Mouse (Mus musculus) CH12.LX (cell line): ENCODE measurements at regions not wholly inside any gene's neighbourhood (a gene's known extent, or its start where the extent isn't known, plus 50 kb on each side); places are given as distances from the start of the nearest gene placed in this dataset.

Source experiments
- DNase-seq: peaks from one replicate; pipeline ENCODE4 v3.0.0-alpha.2; 2013; ENCODE audit errors: extremely low read depth
- H3K27ac ChIP-seq: 2 replicates; pipeline ENCODE4 v1.5.1; 2012; ENCODE audit warnings: low read depth, mild to moderate bottlenecking, control low read depth, moderate library complexity; ENCODE audit not compliant: insufficient read depth
- H3K27me3 ChIP-seq: replicated peaks from 2 replicates; pipeline ENCODE3; 2012; ENCODE audit warnings: inconsistent platforms
- H3K36me3 ChIP-seq, 2 experiments: replicated peaks in 1 of 2; 2 replicates each; pipeline versions ENCODE3 to v1.6.1; 2012; ENCODE audit warnings: inconsistent platforms in 1 of 2, low read length in 1 of 2, mild to moderate bottlenecking in 1 of 2, mixed read lengths in 1 of 2, moderate library complexity in 1 of 2; ENCODE audit not compliant: control insufficient read depth in 1 of 2, insufficient read depth in 1 of 2
- H3K4me1 ChIP-seq, 2 experiments: 2 replicates each; pipeline ENCODE4 v1.6.1; 2012; ENCODE audit warnings: inconsistent platforms in 1 of 2, moderate library complexity in 1 of 2; ENCODE audit not compliant: insufficient read depth in 2 of 2, control insufficient read depth in 1 of 2
- H3K4me2 ChIP-seq: 2 replicates; pipeline ENCODE4 v1.6.1; 2012; ENCODE audit warnings: low read depth, mild to moderate bottlenecking, control low read depth; ENCODE audit not compliant: poor library complexity, insufficient read depth, severe bottlenecking
- H3K4me3 ChIP-seq, 3 experiments: fragments of 150-350 bp in 1 of 3; sonication (generic) in 1 of 3; replicated peaks in 1 of 3; 2 replicates each; pipeline versions ENCODE3 to v1.5.1; 2011 to 2012; ENCODE audit warnings: low read depth in 2 of 3, low read length in 2 of 3, mild to moderate bottlenecking in 2 of 3, moderate library complexity in 2 of 3, control low read depth in 1 of 3, improper control_type of control experiment in 1 of 3, inconsistent platforms in 1 of 3, mixed read lengths in 1 of 3; ENCODE audit not compliant: poor library complexity in 1 of 3
- H3K79me2 ChIP-seq: replicated peaks from 2 replicates; pipeline ENCODE4 v1.6.1; 2012; ENCODE audit warnings: mild to moderate bottlenecking, moderate library complexity; ENCODE audit not compliant: control insufficient read depth, poor library complexity, insufficient read depth, severe bottlenecking; ENCODE audit errors: extremely low read depth
- H3K9ac ChIP-seq: 2 replicates; pipeline ENCODE4 v1.6.1; 2012; ENCODE audit warnings: low read depth, mild to moderate bottlenecking, control low read depth, moderate library complexity; ENCODE audit not compliant: insufficient read depth
- H3K9me3 ChIP-seq: replicated peaks from 2 replicates; pipeline ENCODE3; 2012; ENCODE audit warnings: low read length, inconsistent platforms, mixed read lengths
- E2F4 ChIP-seq: IDR thresholded peaks from 2 replicates; pipeline ENCODE4 v1.6.1; 2011; ENCODE audit warnings: low read depth, low read length, improper control_type of control experiment; ENCODE audit not compliant: insufficient replicate concordance
- EP300 ChIP-seq: IDR thresholded peaks from 2 replicates; pipeline ENCODE4 v1.6.1; 2011; ENCODE audit warnings: low read length, improper control_type of control experiment
- GABPA ChIP-seq: IDR thresholded peaks from 2 replicates; pipeline ENCODE4 v1.6.1; 2012; ENCODE audit warnings: low read depth, low read length, improper control_type of control experiment, inconsistent platforms; ENCODE audit not compliant: insufficient replicate concordance
- IRF4 ChIP-seq: IDR thresholded peaks from 2 replicates; pipeline ENCODE4 v1.6.1; 2014; ENCODE audit warnings: low read depth, mild to moderate bottlenecking, inconsistent platforms, low read length, improper control_type of control experiment
- JUND ChIP-seq: conservative IDR thresholded peaks from 2 replicates; pipeline ENCODE4 v1.6.1; 2011; ENCODE audit warnings: low read depth, low read length, improper control_type of control experiment
- MAX ChIP-seq: IDR thresholded peaks from 2 replicates; pipeline ENCODE4 v1.6.1; 2011; ENCODE audit warnings: low read length, improper control_type of control experiment
- MAZ ChIP-seq: IDR thresholded peaks from 2 replicates; pipeline ENCODE4 v1.6.1; 2012; ENCODE audit warnings: low read depth, mild to moderate bottlenecking, inconsistent platforms, low read length, improper control_type of control experiment, moderate library complexity
- MEF2A ChIP-seq: IDR thresholded peaks from 2 replicates; pipeline ENCODE4 v1.6.1; 2014; ENCODE audit warnings: low read depth, mild to moderate bottlenecking, inconsistent platforms, low read length, improper control_type of control experiment, borderline replicate concordance
- NELFE ChIP-seq: IDR thresholded peaks from 2 replicates; pipeline ENCODE4 v1.6.1; 2011; ENCODE audit warnings: low read depth, low read length, improper control_type of control experiment
- POLR2A ChIP-seq: IDR thresholded peaks from 2 replicates; pipeline ENCODE4 v1.6.1; 2011; ENCODE audit warnings: low read depth, mild to moderate bottlenecking, improper control_type of control experiment, low read length
- RAD21 ChIP-seq: IDR thresholded peaks from 2 replicates; pipeline ENCODE4 v1.6.1; 2011; ENCODE audit warnings: low read depth, mild to moderate bottlenecking, low read length, improper control_type of control experiment, moderate library complexity
- TCF12 ChIP-seq: IDR thresholded peaks from 2 replicates; pipeline ENCODE4 v1.6.1; 2014; ENCODE audit warnings: low read depth, mild to moderate bottlenecking, inconsistent platforms, low read length, improper control_type of control experiment
- UBTF ChIP-seq: IDR thresholded peaks from 2 replicates; pipeline ENCODE4 v1.6.1; 2012; ENCODE audit warnings: low read depth, mild to moderate bottlenecking, inconsistent platforms, low read length, improper control_type of control experiment, moderate library complexity
- ZC3H11A ChIP-seq: IDR thresholded peaks from 2 replicates; pipeline ENCODE4 v1.6.1; 2012; ENCODE audit warnings: low read depth, mild to moderate bottlenecking, inconsistent platforms, low read length, improper control_type of control experiment
- ZKSCAN1 ChIP-seq: IDR thresholded peaks from 2 replicates; pipeline ENCODE4 v1.6.1; 2012; ENCODE audit warnings: low read depth, inconsistent platforms, low read length, improper control_type of control experiment, borderline replicate concordance
- dilution Hi-C: fragments of 300-500 bp; cut with MboI; formaldehyde crosslinking; loops from 2 replicates; pipeline ENCODE4 v1.14.3; 2020; ENCODE audit warnings: low sequenced_read_pairs; ENCODE audit not compliant: extremely low pct_unique_long_range_greater_than_20kb, extremely low pct_ligation_motif_present
- in situ Hi-C: fragments of 300-500 bp; cut with MboI; formaldehyde crosslinking; loops from 3 replicates; pipeline ENCODE4 v1.14.3; 2019; ENCODE audit warnings: low sequenced_read_pairs, low pct_ligation_motif_present, low pct_unique_long_range_greater_than_20kb, mixed read lengths

DNA sequence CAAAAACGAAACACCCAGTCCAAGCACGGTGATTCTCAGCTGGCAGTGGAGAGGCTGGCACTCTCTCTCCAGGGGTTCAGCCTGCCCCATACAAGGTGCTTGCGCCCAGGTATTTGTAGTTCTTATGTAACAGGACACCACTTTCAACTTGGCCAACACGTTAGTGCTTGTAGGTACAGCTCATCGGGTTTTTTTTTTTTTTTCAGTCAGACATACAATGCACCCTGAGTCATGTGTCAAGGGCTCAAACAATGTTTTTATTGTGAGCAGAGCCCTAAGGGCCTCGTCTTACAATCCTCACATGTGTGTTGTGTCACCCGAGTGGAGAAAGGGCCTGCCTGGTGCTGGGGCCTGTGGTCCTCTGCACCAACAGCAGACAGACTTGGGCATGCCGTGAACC, 118.8 kb upstream of the Smim15 start:
- dilution Hi-C loops (no loop called here), in situ Hi-C loops (no loop called here)
- no peak for TF ChIP-seq RAD21
- no peak for TF ChIP-seq MEF2A
- no peak for TF ChIP-seq MAZ
- no peak for TF ChIP-seq E2F4
- no peak for TF ChIP-seq ZKSCAN1
- no peak for TF ChIP-seq JUND

DNA sequence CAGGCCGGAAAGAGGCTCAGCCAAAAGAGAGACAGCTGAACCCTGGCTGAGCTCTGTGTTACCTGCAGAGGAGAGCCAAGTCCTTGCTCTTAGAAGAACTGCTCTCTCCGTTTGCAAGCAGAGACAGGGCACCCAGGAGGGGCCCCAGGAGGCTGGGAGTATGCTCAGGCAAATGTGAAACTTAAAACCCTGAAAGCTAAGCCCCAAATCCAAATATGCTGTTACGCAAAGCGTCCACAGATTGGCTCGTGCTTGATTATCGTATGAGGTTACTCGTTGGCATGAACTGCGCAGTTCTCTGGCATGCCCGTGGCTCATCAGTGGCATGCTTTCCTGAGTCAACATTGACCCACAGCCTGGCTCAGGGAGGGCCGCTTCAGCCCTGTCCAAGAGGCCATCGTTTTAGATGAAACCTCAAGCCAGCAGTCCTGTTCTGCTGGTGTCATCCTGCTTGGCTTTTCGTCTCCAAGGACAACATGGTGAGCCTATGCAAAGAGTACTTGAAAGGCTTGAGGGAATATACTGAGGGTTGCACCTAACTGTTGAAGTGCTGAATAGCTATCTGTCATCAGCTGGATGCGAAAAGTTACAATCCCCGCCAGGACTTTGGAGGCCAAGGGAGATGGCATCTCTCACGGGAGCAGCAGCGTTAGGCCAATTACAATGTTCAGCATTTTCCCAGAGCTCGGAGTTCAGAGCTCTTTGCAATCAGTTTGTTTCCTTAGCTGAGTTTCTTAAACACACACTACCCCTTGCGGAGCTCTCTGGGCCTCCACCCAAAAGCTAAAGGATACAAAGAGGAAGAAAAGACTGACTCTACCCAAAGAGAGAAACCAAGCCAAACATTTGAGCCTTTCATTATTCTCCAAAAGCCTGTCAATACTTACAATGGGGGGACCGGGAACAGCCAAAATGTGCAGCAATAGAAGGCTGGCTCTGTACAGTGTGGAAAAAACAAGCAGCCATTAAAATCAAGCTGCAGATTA, 120.8 kb upstream of the Smim15 start:
- in situ Hi-C loops (no loop called here), dilution Hi-C loops (no loop called here)
- no peaks in the 10 kb centered on the region for H3K36me3 ChIP-seq
- no peak for DNase-seq
- H3K4me2 ChIP-seq: no peak overlapping the region
- no peaks in the 10 kb centered on the region for H3K79me2 ChIP-seq
- H3K4me1 ChIP-seq: peaks cover 0 to 3% of the 10 kb centered on the region in 2 experiments; a peak in 1 of 4 replicates
- H3K27me3 ChIP-seq: no peaks in the 10 kb centered on the region
- TF ChIP-seq MAX (no peak), ZC3H11A (no peak), JUND (no peak), EP300 (no peak), TCF12 (no peak), UBTF (no peak), GABPA (no peak), IRF4 (no peak), POLR2A (no peak), NELFE (no peak)
- H3K27ac ChIP-seq: no peak overlapping the region
- H3K9me3 ChIP-seq: no peaks in the 10 kb centered on the region
- H3K9ac ChIP-seq: no peak overlapping the region
- H3K4me3 ChIP-seq: no peak overlapping the region

More for the DNA sequence above, 118.8 kb upstream of the Smim15 start:
- Histone ChIP-seq H3K4me3 (no peak overlapping the region), H3K27me3 (no peaks in the 10 kb centered on the region), H3K9ac (no peak overlapping the region), H3K4me1 (peaks cover 5 to 11% of the 10 kb centered on the region in 2 experiments), H3K4me2 (no peak overlapping the region), H3K36me3 (no peaks in the 10 kb centered on the region), H3K79me2 (no peaks in the 10 kb centered on the region), H3K27ac (no peak overlapping the region), H3K9me3 (no peaks in the 10 kb centered on the region)
- DNase-seq: no peak
